Mouse (Mus musculus) 416B (cell line): ENCODE measurements around the gene Uggt1.

Experiments
- DNase-seq: peaks from one replicate; pipeline ENCODE4 v3.0.0; 2011; ENCODE audit warnings: low read depth

Gene Uggt1

DNA sequence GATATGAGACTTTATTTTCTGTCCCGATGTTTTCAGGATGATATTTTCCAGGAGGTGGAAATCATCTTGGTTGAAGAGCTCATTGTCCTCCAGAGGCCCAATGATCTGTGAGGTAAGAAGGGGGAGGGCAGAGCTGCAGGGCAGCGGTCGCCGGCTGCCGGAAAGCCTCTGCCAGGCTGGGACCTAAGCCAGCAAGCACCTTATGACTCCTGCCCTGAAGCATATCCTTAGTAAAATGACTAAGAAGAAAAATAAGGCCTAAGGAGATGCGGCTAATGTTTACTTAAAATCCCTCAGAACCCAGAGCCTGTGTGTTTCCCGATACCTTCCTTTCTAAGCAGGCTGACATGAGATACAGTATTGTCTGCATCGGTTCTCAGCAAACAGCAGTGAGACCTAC, 71.1 kb downstream of the Uggt1 start:
- no peak for DNase-seq

DNA sequence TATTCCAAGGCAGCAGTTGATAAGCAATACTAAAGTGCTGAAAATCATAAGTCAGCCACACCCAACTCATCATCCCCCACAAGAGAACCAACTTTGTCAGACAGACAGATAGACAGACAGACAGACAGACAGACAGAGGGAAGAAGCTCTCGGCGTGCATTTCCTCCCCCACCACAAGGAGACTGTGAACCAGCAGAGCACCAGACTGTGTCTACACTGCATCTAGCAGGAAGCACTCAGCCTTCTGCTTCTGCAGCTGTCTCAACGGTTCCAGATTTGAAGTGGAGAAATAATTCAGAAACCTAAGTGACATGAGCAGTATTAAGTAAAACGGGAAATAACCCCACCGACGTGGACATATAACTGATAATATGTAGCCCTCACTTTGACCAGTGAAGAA, 71.6 kb downstream of the Uggt1 start:
- DNase-seq: no peak

DNA sequence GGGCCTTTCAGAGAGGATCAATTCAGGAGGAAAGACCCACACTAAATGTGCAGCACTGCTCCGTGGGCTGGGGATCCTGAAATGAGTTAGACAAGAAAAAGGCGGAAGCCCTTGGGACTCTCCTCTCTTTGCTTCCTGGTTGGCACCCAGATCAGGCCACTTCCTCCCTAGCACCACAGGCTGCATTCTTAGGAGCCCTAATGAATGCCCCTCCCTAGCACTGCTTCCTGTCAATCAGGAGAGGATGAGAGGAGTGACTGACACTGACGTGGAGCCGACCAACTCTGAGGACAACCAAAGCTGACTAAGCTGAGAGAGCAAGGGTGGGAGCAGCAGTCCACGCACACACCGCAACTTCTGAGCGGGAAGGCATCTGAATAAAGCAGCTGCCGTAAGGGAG, 81.8 kb downstream of the Uggt1 start:
- DNase-seq: peak; percentile 82

DNA sequence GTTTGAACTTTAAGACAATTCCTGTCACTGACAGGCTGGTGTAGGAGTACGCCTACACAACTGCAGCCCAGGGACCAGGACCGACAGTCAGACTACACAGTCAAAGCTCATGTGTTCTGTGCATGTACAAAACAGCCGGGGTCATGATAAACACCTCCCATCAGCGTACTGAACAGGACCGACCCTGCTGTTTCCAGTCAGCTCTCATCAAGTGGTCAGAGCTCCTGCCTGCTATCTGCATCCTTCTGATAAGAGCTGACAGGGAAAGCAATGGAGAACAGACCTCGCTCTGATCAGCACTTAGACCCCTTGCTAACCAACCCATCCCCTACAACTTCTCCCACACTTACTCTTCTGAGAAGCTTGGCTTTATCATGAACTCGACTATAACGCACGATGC, 83.3 kb downstream of the Uggt1 start:
- DNase-seq: peak; percentile 59

DNA sequence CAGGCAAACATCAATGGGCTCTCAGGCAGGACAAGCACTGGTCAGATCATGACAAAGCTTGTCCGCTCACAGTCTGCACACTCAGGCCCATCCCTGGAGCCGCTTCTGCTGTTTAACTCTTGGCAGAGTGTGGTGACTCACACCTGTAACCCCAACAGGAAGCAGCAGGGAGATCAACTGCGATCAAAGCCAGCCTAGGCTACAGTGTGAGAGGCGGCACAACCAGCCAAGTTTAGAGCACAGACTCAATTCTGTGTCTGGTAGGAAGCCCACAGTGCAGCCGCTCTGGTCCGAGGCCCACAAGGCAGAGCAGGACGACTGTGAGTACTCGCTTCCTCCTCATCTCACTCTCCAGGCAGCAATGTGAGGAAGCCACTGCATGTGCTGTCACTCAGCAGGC, 84.3 kb downstream of the Uggt1 start:
- peak; percentile 95 for DNase-seq

DNA sequence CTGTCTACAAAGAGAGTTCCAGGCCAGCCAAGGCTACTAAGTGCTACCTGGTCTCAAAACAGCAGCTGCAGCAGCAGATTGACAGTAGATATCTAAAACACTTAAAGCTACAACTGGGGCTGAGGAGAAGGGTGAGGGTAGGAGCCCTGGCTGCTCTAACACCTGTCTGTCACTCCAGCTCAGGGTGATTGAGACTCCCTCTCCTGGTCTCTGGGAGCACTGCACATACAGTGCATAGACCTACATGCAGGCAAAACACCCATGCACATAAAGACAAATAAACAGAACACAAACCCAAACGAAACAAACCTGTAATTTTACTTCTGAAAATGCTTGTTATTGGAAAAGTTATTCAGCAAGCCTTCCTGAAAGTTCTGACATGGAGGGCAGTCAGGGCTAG, 95.1 kb downstream of the Uggt1 start:
- peak; percentile 60 for DNase-seq

DNA sequence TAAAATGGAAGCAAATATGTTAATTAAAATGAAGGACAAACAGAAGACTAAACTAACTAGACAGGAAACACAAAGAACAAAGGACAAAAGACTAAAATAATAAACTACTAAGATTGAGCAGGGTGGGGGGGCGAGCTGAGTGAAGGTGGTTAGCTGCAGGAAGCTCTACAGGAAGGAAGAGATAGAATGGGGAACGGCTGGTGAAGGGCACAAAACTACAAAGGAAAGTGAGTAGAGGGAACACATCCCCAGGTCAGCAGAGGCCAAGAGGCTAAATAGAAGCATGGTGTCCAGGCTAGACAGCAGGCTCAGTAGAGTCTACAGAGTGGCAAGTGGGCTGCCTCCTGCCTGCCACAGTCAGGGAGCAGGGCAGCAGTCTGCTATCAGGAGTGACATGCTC, 95.7 kb downstream of the Uggt1 start:
- peak; percentile 39 for DNase-seq

DNA sequence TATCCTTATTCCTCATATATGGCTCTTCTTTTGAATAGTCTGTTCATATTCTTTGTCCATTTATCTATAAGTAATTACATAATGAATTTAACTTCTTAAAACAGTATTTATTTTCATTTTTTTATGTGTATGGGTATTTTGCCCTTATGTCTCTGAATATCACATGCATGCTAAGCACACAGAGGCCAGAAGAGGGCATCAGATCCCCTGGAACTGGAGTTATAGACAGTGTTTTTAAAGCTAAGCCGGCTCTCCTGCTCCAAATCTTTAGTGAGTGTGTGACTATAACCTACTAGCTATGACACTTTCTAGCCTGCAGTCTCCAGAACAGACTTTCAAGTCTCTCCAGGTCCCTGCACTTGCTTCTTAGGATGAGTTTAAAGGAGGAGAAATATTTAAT, 99.5 kb downstream of the Uggt1 start:
- peak; percentile 67 for DNase-seq

DNA sequence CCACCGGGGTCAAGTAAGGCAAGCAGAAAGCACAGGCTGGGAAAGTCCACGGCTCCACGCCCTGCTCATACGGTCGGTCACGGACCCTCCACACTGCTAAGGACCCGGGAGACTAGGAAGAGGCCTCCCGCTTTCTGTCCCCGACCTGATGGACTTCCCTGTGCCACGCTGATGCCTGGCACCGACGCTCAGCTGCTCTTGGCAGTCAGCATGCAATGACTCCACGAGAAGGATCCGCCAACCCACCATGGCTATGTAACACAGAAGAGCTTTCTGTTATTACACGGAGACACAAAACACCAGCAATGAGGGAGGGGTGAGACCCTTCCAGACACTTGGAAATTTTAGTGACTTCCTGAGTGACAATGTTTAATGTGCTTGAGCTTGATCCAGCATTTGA, 104.2 kb downstream of the Uggt1 start:
- no peak for DNase-seq

DNA sequence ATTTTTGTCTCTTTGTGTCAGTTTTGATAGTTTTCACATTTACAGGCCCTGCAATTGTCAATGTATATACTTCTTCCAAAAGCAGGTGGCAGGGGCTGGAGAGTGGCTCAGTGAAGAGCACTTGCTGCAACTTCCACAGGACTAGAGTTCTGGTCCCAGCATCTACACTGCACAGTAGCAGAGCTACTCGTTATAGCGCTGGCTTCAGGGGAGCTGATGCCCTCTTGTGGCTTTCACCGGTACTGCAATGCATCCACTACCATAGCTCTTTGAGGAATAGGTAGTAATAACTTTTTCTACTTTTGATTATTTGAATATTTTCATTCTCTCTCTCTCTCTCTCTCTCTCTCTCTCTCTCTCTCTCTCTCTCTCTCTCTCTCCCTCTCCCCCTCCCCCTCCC, 109.9 kb downstream of the Uggt1 start:
- peak; percentile 83 for DNase-seq

DNA sequence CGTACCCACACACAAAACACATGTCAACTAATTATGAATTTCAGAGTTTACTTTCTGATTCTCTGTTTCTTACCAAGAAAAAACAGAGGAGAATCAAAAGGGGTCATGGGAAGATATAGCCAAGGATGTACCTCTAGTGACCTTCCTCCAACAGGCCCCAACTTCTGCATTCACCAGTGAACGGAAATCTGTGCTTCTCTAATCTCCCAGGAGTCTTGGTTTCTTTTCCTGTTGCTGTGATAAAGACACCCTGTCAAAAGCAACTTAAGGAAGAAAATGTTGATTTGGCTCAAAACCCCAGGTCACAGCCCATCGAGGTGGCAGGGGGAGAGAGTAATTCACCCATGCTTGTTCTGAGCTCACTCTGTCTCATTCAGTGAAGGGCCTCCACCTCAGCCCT, 110.9 kb downstream of the Uggt1 start:
- DNase-seq: peak; percentile 78

DNA sequence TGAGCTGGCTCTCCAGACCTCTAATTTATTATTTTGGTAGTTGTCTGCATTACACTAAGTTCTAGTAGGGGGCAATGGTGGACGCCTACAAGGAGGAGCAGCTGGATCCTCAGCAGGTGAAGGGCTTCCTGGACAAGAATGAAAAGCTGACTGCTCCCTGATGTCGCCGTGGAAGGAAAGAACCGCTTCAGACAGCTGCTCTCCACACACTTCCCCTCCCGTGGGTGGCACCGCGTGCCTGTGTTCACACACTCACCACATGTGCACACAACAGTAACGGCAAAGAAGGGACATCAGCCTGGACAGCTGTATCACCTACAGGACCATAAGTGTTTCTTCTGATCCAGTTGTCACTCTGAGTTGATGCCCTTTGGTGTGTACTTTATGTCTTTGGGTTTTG, 111.5 kb downstream of the Uggt1 start:
- DNase-seq: peak; percentile 35

DNA sequence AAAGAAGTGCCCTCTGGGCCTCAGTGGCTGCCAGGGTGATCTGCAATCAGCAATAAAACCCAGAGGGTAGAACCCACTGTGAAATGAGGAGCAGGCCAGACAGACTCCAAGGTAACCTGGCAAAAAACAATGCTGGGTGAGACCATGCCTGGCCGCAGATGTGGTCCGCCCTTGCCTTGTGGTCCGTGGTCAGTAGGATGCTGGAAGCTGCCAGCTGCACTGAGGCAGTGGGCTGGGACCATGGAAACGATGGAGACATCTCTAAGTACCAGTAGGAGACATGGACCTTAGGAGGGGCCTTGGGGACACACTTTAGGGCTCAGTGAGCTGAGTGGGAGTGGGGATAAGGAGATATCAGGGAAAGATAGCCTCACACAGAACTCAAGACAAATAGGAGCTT, 112.3 kb downstream of the Uggt1 start:
- peak; percentile 49 for DNase-seq

DNA sequence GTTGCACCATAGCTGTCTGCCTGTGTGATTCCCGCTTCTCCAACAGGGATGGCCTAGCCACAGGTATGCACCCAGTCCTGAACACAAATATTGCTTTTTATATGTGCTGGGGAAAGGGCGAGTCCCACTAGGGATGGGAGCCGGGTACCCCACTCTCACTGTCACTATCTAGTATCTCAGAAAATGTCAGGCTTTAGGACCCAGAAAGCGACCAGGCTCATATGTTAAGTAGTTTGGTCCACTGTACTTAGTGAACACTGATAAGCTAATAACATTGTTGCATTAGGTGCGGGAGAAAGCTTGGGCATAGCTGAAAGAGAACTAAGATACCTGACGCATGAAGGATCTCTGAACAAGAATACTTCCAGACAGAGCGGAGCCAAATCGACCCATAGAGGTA, 112.8 kb downstream of the Uggt1 start:
- peak; percentile 58 for DNase-seq

DNA sequence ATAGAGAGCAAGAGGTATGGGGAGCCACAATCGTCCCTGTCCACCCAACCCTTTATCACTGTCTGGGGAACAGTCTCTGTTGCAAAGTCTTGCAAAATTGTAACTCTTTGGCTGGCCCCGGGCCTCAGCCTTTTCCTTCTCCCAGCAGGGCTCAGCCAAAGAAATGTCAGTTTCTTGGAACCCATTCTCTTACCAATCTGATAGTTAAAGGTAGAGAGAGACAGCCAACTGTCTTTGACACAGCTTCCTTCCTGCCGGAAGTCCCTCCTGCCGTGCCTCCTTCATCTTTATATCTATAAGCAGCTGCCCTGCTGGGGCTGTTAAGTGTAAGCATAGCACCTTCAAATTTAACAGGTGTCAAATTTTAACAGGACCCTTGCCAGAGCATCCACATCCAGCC, 113.4 kb downstream of the Uggt1 start:
- peak; percentile 74 for DNase-seq

DNA sequence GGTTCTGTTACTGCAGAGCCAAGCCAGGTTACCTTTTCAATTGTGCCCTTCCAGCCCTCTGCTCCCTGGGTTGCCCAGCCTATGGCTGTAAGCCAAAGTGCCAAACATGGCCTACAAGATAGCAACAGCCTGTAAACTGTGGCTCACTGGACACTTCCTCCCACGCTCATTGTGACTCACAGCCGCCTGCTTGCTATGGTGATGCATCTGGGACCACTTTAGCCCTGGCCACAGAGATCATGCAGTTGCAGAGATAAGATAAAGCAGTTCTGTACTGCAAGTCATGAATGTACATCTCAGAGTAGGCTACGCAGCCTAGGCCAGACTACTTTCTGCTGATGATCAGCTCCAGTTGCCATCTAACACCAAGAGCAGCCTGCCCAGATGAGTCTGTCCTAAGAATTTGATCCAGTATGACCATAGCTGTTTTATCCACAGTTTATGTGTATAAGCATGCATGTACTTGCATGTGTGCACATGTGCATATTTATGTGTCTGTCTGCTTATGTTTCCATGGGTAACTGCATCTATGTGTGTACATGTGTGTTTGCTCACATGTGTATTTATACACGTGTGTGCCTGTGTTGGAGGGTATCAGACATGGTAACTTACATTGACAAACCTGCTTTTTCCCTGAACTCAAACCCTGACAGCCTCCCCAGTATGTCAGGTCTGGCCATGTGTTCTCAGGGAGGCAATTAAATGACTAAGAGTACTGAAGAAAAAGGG, 114.0 kb downstream of the Uggt1 start:
- DNase-seq: peak; percentile 100

DNA sequence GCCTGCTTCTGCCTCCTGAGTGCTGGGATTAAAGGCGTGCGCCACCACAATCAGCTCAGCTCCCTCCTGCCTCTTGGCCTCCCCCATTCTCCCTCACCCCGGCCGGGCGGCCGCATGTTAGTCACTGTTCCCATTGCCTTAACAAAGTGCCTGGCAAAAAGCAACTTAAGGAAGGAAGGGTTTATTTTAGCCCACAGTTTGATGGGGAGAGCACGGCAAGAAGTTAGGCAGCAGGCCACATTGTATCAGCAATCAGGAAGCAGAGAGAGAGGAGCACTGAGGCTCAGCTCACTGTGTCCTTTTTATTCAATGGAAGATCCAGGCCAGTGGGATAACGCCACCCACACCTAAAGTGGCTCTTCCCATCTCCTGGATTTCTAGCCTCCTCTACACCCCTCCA, 114.6 kb downstream of the Uggt1 start:
- peak; percentile 90 for DNase-seq

DNA sequence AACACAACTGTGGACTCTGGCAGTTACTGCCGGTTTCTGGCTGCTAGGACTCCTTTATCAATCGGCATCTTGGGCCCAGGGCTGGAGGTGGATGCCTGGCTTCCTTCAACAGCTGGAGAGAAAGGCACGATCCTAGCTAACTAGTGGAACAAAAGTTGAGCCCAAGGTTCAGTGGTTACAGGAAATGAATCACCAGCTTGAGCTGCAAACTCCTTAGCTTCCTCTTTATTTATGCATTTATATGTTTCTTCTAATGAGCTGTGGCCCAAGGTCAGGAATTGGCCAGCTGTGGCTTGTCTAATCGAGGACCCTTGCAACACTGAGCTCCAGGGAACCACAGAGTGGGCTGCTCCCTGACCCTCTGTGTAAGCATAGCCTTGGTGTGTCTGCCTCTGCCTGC, 115.4 kb downstream of the Uggt1 start:
- DNase-seq: peak; percentile 96

DNA sequence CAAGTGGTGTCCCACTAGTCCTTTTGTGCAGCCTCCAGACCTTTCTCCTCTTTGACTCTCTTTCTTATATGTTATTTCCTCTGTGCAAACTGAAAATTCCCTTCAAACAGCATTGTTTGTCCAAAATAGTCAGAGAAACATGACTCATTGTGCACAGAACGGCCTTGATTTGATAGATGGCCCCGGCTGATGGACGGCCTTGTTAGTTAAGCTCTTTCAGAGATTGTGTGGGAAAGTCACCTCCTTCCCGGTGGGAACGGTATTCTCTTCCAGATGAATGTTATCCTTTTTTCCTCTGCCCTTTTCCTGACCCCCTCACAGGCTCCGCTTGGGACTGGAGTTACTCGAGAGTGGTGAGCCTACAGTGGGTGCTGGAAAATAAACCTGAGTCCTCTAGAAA, 119.4 kb downstream of the Uggt1 start:
- no peak for DNase-seq

DNA sequence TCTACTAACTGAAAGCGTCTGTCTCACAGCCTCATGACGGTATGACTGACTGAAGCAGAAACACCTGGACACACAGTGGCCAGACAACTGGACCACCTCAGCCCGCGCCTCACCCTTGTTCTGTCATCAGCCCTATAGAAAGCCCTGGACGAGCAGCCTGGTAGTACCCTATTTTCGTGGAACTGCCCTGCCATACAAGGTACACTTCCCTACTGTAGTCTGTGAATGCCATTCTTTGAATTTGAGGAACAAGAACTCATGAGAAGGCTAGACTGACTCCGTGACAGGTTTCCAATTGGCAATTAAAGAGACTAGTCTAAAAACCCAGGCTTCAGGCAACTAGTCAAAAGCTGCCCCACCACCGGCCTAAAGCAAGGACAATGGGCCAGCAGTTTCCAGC, 123.3 kb downstream of the Uggt1 start:
- no peak for DNase-seq

DNA sequence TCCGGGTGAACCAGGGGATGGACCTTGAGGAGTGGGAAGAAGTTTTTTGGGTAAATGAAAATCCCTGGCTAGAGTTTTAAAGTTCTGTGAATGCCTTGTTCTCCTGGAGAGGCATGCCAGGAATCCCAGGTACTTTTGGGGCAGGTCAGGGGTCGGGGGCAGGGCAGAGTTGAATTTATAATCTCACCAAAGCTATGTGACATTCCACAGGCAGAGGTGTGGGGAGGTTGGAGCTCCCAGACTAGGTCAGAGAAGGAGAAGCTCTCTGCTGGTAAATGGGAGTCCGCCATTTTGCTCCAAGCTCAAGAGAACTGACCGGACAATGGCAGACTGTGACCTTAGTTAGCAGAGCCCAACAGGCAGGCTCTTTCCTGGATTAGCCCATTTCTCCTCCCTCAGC, 125.1 kb downstream of the Uggt1 start:
- DNase-seq: no peak

DNA sequence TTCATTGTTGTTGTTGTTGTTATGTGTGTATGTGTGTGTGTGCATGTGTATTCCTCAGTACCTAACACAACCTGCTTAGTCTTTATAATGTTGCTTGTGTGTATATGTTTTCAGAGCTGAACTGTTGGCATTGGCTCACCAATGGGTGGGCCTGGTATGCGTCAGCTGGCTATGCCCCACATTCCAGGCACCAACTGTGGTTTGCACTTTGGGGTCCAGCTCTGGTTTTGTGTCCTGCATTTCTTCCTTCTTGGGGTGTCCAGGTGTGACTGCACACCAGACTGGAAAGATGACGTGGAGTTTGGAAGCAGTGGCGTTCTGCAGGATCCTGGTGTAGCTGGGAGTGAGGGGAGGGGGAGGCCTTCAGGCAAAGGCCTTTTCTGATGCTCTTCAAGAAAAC, 125.6 kb downstream of the Uggt1 start:
- no peak for DNase-seq

DNA sequence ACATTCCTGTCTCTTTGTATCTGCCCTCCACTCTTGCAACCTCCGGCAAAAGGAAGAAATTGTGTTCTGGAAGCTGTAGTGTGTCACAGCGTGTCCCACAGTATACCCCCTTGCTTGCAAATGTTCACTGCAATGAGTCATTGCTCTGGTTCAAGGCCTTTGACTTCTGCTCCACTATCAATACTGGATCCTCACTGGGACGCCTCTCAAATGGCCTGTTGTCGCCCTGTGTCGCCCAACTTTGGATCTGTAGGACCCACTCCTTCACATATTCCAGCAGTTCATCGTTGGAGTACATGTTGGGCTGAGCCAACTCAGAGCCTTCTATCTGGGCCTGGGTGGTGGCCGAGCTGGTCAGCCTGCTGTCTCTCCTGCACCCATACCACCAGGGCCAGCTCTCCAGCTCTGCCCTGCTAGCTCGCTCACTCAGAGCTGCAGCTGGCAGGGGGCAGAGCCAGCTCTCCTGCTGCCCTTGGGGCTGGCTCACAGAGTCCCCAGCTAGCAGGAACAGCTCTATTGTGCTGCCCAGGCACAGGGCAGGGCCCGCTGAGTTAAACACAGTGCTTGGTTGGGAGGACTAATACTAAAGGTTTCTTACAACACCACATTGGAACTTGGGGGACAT, 126.3 kb downstream of the Uggt1 start:
- DNase-seq: no peak

DNA sequence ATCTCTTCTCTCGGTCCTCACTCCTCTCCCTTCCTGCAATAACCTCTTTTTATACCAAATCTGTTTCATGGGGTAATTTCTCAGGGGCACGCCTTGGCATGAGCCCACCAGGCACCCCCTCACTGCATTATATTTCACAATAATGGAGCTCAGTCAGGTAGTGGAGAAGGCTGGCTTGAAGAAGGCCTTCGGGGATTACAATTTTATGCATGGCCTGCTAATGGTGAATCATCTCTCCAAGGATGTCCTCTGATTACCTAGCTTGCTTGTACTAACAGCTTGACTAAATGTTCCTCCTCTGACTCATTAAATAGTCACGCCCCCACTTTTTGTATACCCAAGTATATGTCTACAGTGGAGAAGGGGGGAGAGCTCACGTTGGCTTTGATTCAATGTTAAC, 128.0 kb downstream of the Uggt1 start:
- DNase-seq: peak; percentile 65
